Mouse (Mus musculus) heart, adult 2 months (tissue): ENCODE measurements around the gene Crat.

Source experiments
- CTCF ChIP-seq: fragments of 200-600 bp; IDR thresholded peaks from 2 replicates; pipeline ENCODE4 v1.8.1; 2022; ENCODE audit warnings: antibody characterized with exemption, mild to moderate bottlenecking, moderate library complexity
- EP300 ChIP-seq: fragments of 200-500 bp; IDR thresholded peaks from 2 replicates; pipeline ENCODE4 v1.6.1; 2011; ENCODE audit warnings: low read depth, low read length, control low read depth; ENCODE audit not compliant: insufficient read depth
- POLR2A ChIP-seq: fragments of 200-500 bp; IDR thresholded peaks from 2 replicates; pipeline ENCODE4 v1.6.1; 2011; ENCODE audit warnings: mild to moderate bottlenecking, low read depth, low read length, control low read depth; ENCODE audit not compliant: insufficient read depth

GRCm38 (mm10) chr2:30356906-30357305, 58.7 kb downstream of the Crat start:
- TF ChIP-seq POLR2A (no peak), CTCF (no peak), EP300 (no peak)
